Mouse (Mus musculus): ENCODE measurements around the gene Fam168b. TPM values are rescaled to one million over a fixed set of nuclear protein-coding genes. Genes with fewer than 3 reads are reported as not detected.

Gene Fam168b
- polyA plus RNA-seq, 1 experiment from 2014 or later = 68.6 TPM

GRCm38 (mm10) chr1:34842389-34842861 lies 440 bp downstream of the Fam168b start:
- ATAC-seq (replicated peaks; ENCODE audit: low FRiP score, low TSS enrichment, low read depth) (peak; percentile 93), DNase-seq (ENCODE audit: low spot score) (peak; percentile 87)
- Histone ChIP-seq H3K36me3 (ENCODE audit: control insufficient read depth, insufficient read depth, low read length) (no peaks in the 10 kb centered on the region; the same call in 1 of the 2 replicates), H3K4me3 (ENCODE audit: low read depth, low read length) (peak overlapping the region; percentile 88), H3K27ac (ENCODE audit: low read depth) (peak overlapping the region; percentile 96), H3K27me3 (replicated peaks; ENCODE audit: control insufficient read depth, insufficient read depth, low read length) (no peaks in the 10 kb centered on the region), H3K9ac (ENCODE audit: low read length) (peak overlapping the region; percentile 94), H3K4me1 (replicated peaks; ENCODE audit: control insufficient read depth, insufficient read depth, low read length) (peaks cover 26% of the 10 kb centered on the region), H3K9me3 (ENCODE audit: control insufficient read depth, low read length) (no peaks in the 10 kb centered on the region), H3K4me2 (ENCODE audit: low read length) (peak overlapping the region; percentile 73)
- WGBS = under 1% methylated on average over 32 of the region's 51 CpGs

DNA sequence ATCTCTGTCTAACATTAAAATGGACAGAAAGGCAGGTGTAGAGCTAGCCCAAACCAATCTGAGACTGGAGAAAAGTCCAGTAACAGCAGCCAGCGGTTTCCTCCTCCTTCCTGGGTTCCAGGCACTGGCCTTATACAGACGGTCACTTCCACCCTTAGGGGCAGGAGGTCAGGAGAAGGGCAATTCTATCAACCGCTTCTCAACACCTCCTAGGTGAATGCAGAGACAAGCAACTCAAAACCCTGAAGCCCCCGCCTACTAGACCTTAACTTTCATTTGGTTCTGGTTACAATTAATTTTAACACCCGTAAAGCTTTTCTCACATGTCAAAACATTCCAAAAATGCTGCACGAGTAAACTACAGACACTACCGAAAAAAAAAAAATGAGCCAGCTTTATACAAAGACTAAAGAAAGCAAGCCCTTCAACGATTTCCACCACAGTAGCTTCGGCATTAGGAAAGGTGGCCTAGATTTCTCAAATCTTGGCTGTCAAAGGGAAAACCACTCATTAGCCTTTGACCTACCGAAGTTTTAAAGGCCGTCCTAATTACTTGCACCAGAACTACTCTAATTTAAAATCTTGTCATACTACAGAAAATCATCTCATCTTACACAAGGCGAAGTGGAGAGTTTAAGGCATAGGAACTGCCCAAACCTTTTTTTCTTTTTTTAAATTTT lies 1.0 kb downstream of the Fam168b start:
- Histone ChIP-seq H3K4me3 (ENCODE audit: low read depth, low read length) (peak overlapping the region; percentile 88), H3K4me2 (ENCODE audit: low read length) (peak overlapping the region; percentile 73), H3K4me1 (replicated peaks; ENCODE audit: control insufficient read depth, insufficient read depth, low read length) (peaks cover 28% of the 10 kb centered on the region), H3K9ac (ENCODE audit: low read length) (peak overlapping the region; percentile 94), H3K27ac (ENCODE audit: low read depth) (peak overlapping the region; percentile 96), H3K27me3 (replicated peaks; ENCODE audit: control insufficient read depth, insufficient read depth, low read length) (no peaks in the 10 kb centered on the region), H3K9me3 (ENCODE audit: control insufficient read depth, low read length) (no peaks in the 10 kb centered on the region), H3K36me3 (ENCODE audit: control insufficient read depth, insufficient read depth, low read length) (no peaks in the 10 kb centered on the region; the same call in 1 of the 2 replicates)
- no peak for ATAC-seq (replicated peaks; ENCODE audit: low FRiP score, low TSS enrichment, low read depth)
- WGBS = under 1% methylated on average over 12 of the region's 12 CpGs
- DNase-seq (ENCODE audit: low spot score) = no peak

DNA sequence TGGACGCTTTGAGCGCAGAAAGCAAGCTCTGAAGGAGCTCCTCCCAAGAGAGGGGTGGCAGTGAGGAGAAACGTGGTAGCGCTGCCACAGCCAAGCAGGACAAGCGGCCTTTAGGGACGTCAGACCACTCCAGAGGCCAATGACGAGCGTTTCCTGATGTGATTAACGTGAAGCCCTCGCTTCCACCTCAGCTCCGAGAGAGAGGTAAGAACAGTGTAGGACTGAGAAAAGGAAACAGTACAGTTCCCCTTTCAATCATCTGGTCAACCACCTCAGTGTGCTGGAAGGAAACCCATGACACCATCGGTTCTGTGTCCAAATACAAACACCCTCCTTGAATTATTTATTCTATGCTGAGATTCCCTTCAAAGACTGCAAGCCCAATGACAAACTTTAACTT lies 3.6 kb downstream of the Fam168b start:
- Histone ChIP-seq H3K27me3 (replicated peaks; ENCODE audit: control insufficient read depth, insufficient read depth, low read length) (no peaks in the 10 kb centered on the region), H3K9ac (ENCODE audit: low read length) (no peak overlapping the region), H3K4me1 (replicated peaks; ENCODE audit: control insufficient read depth, insufficient read depth, low read length) (peaks cover 28% of the 10 kb centered on the region), H3K4me3 (ENCODE audit: low read depth, low read length) (no peak overlapping the region), H3K27ac (ENCODE audit: low read depth) (no peak overlapping the region), H3K36me3 (ENCODE audit: control insufficient read depth, insufficient read depth, low read length) (peaks cover 25% of the 10 kb centered on the region), H3K4me2 (ENCODE audit: low read length) (no peak overlapping the region), H3K9me3 (ENCODE audit: control insufficient read depth, low read length) (no peaks in the 10 kb centered on the region)
- WGBS = 61% methylated on average over 12 of the region's 12 CpGs
- DNase-seq (ENCODE audit: low spot score) = no peak
- no peak for ATAC-seq (replicated peaks; ENCODE audit: low FRiP score, low TSS enrichment, low read depth)

- H3K27ac ChIP-seq (ENCODE audit: low read depth) = no peak overlapping the region
- H3K36me3 ChIP-seq (ENCODE audit: control insufficient read depth, insufficient read depth, low read length) = peaks cover 35% of the 10 kb centered on the region
- H3K4me1 ChIP-seq (replicated peaks; ENCODE audit: control insufficient read depth, insufficient read depth, low read length) = peaks cover 28% of the 10 kb centered on the region
- 73% methylated on average over 6 of the region's 6 CpGs for WGBS
- no peaks in the 10 kb centered on the region for H3K27me3 ChIP-seq (replicated peaks; ENCODE audit: control insufficient read depth, insufficient read depth, low read length)
- H3K4me3 ChIP-seq (ENCODE audit: low read depth, low read length) = no peak overlapping the region
- no peaks in the 10 kb centered on the region for H3K9me3 ChIP-seq (ENCODE audit: control insufficient read depth, low read length)
- H3K4me2 ChIP-seq (ENCODE audit: low read length) = no peak overlapping the region
- H3K9ac ChIP-seq (ENCODE audit: low read length) = no peak overlapping the region
- no peak for ATAC-seq (replicated peaks; ENCODE audit: low FRiP score, low TSS enrichment, low read depth)
- no peak for DNase-seq (ENCODE audit: low spot score)
Measured at GRCm38 (mm10) chr1:34837951-34838689, 4.7 kb downstream of the Fam168b start.

DNA sequence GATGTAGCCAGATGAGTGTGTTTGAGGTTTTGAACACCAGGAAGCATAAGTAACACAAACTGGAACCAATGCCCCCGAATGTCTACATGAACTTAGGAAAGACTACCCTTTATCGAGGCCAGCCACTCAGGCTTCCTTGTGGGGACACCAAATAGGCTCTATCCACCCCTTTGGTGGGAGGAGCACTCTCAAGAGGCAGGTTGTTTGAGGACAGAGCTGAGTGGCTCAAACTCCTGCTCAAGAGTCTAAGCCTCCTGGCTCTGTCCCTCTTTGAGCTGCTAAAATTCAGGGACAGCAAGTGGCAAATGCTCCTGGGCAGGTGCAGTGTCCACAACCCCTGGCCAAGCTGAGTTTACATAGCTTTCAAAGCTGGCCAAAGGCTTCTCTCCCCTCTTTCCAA lies 8.0 kb downstream of the Fam168b start:
- no peak overlapping the region for H3K9ac ChIP-seq (ENCODE audit: low read length)
- peaks cover 49% of the 10 kb centered on the region for H3K36me3 ChIP-seq (ENCODE audit: control insufficient read depth, insufficient read depth, low read length)
- H3K27me3 ChIP-seq (replicated peaks; ENCODE audit: control insufficient read depth, insufficient read depth, low read length) = no peaks in the 10 kb centered on the region
- H3K9me3 ChIP-seq (ENCODE audit: control insufficient read depth, low read length) = no peaks in the 10 kb centered on the region
- H3K4me1 ChIP-seq (replicated peaks; ENCODE audit: control insufficient read depth, insufficient read depth, low read length) = peaks cover 13% of the 10 kb centered on the region; the same call in 1 of the 2 replicates
- 82% methylated on average over 2 of the region's 2 CpGs for WGBS
- no peak overlapping the region for H3K4me3 ChIP-seq (ENCODE audit: low read depth, low read length)
- no peak for DNase-seq (ENCODE audit: low spot score)
- no peak for ATAC-seq (replicated peaks; ENCODE audit: low FRiP score, low TSS enrichment, low read depth)
- H3K4me2 ChIP-seq (ENCODE audit: low read length) = no peak overlapping the region
- H3K27ac ChIP-seq (ENCODE audit: low read depth) = no peak overlapping the region

DNA sequence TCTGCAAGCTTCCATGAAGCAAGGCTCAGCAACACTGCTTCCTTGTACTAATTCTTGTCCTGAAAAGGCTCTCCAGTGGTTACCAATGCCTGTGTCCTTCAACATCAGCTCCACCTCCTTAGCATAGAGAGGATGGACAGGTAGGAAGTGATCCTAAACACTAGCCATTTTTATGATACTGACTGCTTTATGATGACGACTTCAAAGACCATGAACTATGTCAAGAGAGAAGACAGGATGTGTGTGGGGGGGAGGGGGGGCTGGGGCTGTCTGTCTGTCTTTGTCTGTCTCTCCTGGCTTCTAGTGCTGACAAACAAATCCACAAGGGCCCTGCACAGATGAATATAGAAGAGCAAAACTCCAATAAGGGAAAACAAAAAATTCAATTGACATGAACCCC lies 11.5 kb downstream of the Fam168b start:
- Histone ChIP-seq H3K4me1 (replicated peaks; ENCODE audit: control insufficient read depth, insufficient read depth, low read length) (no peaks in the 10 kb centered on the region), H3K9ac (ENCODE audit: low read length) (no peak overlapping the region), H3K4me3 (ENCODE audit: low read depth, low read length) (no peak overlapping the region), H3K36me3 (ENCODE audit: control insufficient read depth, insufficient read depth, low read length) (peaks cover 77% of the 10 kb centered on the region), H3K27ac (ENCODE audit: low read depth) (no peak overlapping the region), H3K4me2 (ENCODE audit: low read length) (no peak overlapping the region), H3K9me3 (ENCODE audit: control insufficient read depth, low read length) (no peaks in the 10 kb centered on the region), H3K27me3 (replicated peaks; ENCODE audit: control insufficient read depth, insufficient read depth, low read length) (no peaks in the 10 kb centered on the region)
- DNase-seq (ENCODE audit: low spot score) (no peak), ATAC-seq (replicated peaks; ENCODE audit: low FRiP score, low TSS enrichment, low read depth) (no peak)
- WGBS = 58% methylated on average over 1 of the region's 1 CpGs

- 76% methylated on average over 2 of the region's 2 CpGs for WGBS
Measured at GRCm38 (mm10) chr1:34830934-34831333, 11.9 kb downstream of the Fam168b start.

GRCm38 (mm10) chr1:34828528-34829294 lies 14.2 kb downstream of the Fam168b start:
- WGBS = 85% methylated on average over 5 of the region's 5 CpGs
- no peak overlapping the region for H3K9ac ChIP-seq (ENCODE audit: low read length)
- no peak overlapping the region for H3K4me2 ChIP-seq (ENCODE audit: low read length)
- DNase-seq (ENCODE audit: low spot score) (no peak), ATAC-seq (replicated peaks; ENCODE audit: low FRiP score, low TSS enrichment, low read depth) (no peak)
- no peaks in the 10 kb centered on the region for H3K4me1 ChIP-seq (replicated peaks; ENCODE audit: control insufficient read depth, insufficient read depth, low read length)
- no peaks in the 10 kb centered on the region for H3K9me3 ChIP-seq (ENCODE audit: control insufficient read depth, low read length)
- peaks cover 73% of the 10 kb centered on the region for H3K36me3 ChIP-seq (ENCODE audit: control insufficient read depth, insufficient read depth, low read length)
- H3K4me3 ChIP-seq (ENCODE audit: low read depth, low read length) = no peak overlapping the region
- H3K27me3 ChIP-seq (replicated peaks; ENCODE audit: control insufficient read depth, insufficient read depth, low read length) = no peaks in the 10 kb centered on the region
- H3K27ac ChIP-seq (ENCODE audit: low read depth) = no peak overlapping the region

More at GRCm38 (mm10) chr1:34830934-34831333, 11.9 kb downstream of the Fam168b start:
- H3K9me3 ChIP-seq (ENCODE audit: control insufficient read depth, low read length) = no peaks in the 10 kb centered on the region
- no peak overlapping the region for H3K27ac ChIP-seq (ENCODE audit: low read depth)
- DNase-seq (ENCODE audit: low spot score) = no peak
- peaks cover 76% of the 10 kb centered on the region for H3K36me3 ChIP-seq (ENCODE audit: control insufficient read depth, insufficient read depth, low read length)
- H3K9ac ChIP-seq (ENCODE audit: low read length) = no peak overlapping the region
- no peak overlapping the region for H3K4me2 ChIP-seq (ENCODE audit: low read length)
- no peaks in the 10 kb centered on the region for H3K27me3 ChIP-seq (replicated peaks; ENCODE audit: control insufficient read depth, insufficient read depth, low read length)
- ATAC-seq (replicated peaks; ENCODE audit: low FRiP score, low TSS enrichment, low read depth) = no peak
- no peak overlapping the region for H3K4me3 ChIP-seq (ENCODE audit: low read depth, low read length)
- no peaks in the 10 kb centered on the region for H3K4me1 ChIP-seq (replicated peaks; ENCODE audit: control insufficient read depth, insufficient read depth, low read length)
